18 mouse cellular contexts compared by ENCODE assay signal in the genomic region with DNA sequence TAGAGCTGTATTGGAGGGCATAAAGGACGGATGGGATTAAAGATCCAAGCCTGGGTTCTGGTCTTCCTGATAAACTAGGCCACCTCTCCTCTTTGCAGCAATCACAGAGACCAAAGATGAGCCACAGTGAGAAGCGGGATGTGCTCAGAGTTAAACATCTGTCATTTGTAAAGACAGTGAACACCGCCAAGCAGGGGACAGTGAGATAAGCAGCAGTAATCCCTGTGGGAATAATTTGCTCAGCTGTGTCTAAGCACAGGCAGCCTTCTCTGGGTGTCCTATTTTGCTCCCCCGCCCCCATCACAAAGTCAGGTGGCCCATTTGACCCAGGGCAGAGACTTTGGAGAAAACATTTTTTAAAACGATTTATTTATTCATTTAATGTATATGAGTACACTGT.
"Had no signal": no experiment of that assay in that cellular context is flagged by ENCODE, and none has a peak within 500 bp of the region (broad histone marks: within the 10 kb centered on the region; RNA-seq: fewer than 3 reads in every experiment).

No protein-coding gene starts in this region.

- DNase-seq: lung, adult 18-20 months; lung, embryonic 14.5 days; lung, postnatal 10 days; midbrain, embryonic 14.5 days; right cerebral cortex, adult 18-20 months; right cerebral cortex, postnatal 25 days; right cerebral cortex, postnatal 4 days; spleen, adult 18-20 months; thymus, adult 2 months; thymus, postnatal 25 days; thymus, postnatal 4 days had no signal

- H3K27ac ChIP-seq: liver, embryonic 14.5 days; midbrain, embryonic 10.5 days; midbrain, embryonic 12.5 days; neural tube, embryonic 13.5 days; neural tube, embryonic 15.5 days had no signal

- H3K4me2 ChIP-seq: lung, embryonic 14.5 days; midbrain, embryonic 12.5 days; neural tube, embryonic 13.5 days; neural tube, embryonic 15.5 days had no signal

- H3K4me3 ChIP-seq: midbrain, embryonic 10.5 days; midbrain, embryonic 12.5 days; myocyte; neural tube, embryonic 13.5 days; neural tube, embryonic 15.5 days had no signal

- ATAC-seq: midbrain, embryonic 16.5 days had no signal

- H3K27me3 ChIP-seq: midbrain, embryonic 12.5 days; neural tube, embryonic 13.5 days; neural tube, embryonic 15.5 days had no signal

- H3K9ac ChIP-seq: liver, embryonic 14.5 days; lung, embryonic 14.5 days; neural tube, embryonic 13.5 days; neural tube, embryonic 15.5 days had no signal

- H3K36me3 ChIP-seq: midbrain, embryonic 10.5 days; midbrain, embryonic 12.5 days; neural tube, embryonic 13.5 days; neural tube, embryonic 15.5 days had no signal

- H3K4me1 ChIP-seq: neural tube, embryonic 15.5 days had no signal

- H3K9me3 ChIP-seq: neural tube, embryonic 13.5 days; neural tube, embryonic 15.5 days had no signal
